Mouse (Mus musculus) E14TG2a.4 (cell line): ENCODE measurements around the gene Clcn6.

Experiments used
- H3K27me3 ChIP-seq: 2 replicates; pipeline ENCODE4 v1.6.1; 2014; ENCODE audit warnings: low read length, control low read depth; ENCODE audit not compliant: insufficient read depth
- H3K36me3 ChIP-seq: 2 replicates; pipeline ENCODE4 v1.6.1; 2014; ENCODE audit warnings: low read length, control low read depth; ENCODE audit not compliant: insufficient read depth
- H3K4me1 ChIP-seq: replicated peaks from 2 replicates; pipeline ENCODE4 v1.6.1; 2014; ENCODE audit warnings: low read depth, low read length, control low read depth
- H3K4me3 ChIP-seq: replicated peaks from 2 replicates; pipeline ENCODE4 v1.5.1; 2014; ENCODE audit warnings: mild to moderate bottlenecking, low read length
- H3K9me3 ChIP-seq: 2 replicates; pipeline ENCODE4 v1.6.1; 2014; ENCODE audit warnings: low read length, control low read depth
- CTCF ChIP-seq: conservative IDR thresholded peaks from 2 replicates; pipeline ENCODE4 v1.5.1; 2014; ENCODE audit warnings: low read length
- NANOG ChIP-seq: IDR thresholded peaks from 2 replicates; pipeline ENCODE4 v1.6.1; 2014; ENCODE audit warnings: borderline replicate concordance, low read length, mixed read lengths
- POU5F1 ChIP-seq: IDR thresholded peaks from 2 replicates; pipeline ENCODE4 v1.6.1; 2014; ENCODE audit warnings: low read length, borderline replicate concordance

Gene Clcn6

DNA sequence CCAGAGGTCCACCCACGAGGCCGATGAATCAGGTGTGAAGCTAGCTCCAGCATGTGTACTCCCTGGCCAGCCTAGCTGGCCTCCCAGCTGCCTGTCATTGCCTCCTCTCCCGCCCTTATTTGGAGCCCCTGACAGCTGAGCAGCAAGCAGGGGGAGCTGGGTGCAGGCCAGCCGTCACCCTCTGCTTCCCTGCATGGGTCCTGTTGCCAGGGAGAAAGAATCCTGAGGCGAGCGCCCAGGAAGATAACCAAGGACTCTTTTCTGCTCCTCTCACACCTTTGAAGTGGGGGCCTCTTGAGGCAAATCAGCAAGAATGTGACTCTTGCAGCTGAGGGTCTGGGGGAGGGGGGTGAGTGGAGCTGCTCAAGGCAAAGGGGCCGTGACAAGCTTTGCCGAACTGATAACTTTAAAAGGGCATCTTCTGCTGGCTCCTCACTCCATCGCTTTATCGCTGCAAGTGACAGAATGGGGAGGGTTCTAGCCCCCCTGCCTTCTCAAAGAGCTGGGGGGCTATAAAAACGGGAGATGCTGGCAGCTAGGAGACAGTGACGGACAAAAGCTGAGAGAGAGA, 38.3 kb downstream of the Clcn6 start, which contains the start of gene Nppa:
Gene Nppa (plus strand): TSS at position 521 of the 571 bp plus-strand sequence.
- Histone ChIP-seq H3K27me3 (no peaks in the 10 kb centered on the region), H3K4me3 (no peak within 1 kb of the TSS), H3K9me3 (no peaks in the 10 kb centered on the region), H3K36me3 (peaks cover 41% of the 10 kb centered on the region), H3K4me1 (peaks cover 35% of the 10 kb centered on the region)
- TF ChIP-seq NANOG (no peak), POU5F1 (no peak), CTCF (no peak)

DNA sequence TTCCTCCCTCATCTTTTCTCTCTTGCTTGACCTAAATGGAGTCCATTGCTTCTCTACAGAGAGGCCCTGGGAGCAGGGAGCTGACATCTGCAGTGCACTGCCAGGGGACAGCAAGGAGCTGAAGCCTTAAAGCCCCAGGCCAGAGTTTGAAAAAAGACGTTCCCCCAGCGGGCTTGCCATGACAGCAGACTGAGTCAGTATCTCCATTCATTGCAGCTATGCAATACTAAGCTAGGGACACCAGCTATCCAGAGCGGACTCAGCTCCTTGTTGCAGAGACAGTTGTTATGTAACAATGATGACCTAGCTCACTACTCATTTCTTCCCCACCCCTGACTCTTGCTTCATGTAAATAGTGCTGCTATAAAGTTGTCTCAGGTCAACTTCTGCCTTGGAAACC, 43.3 kb downstream of the Clcn6 start:
- Histone ChIP-seq H3K27me3 (no peaks in the 10 kb centered on the region), H3K4me3 (no peak overlapping the region), H3K4me1 (peaks cover 40% of the 10 kb centered on the region), H3K36me3 (no peaks in the 10 kb centered on the region), H3K9me3 (no peaks in the 10 kb centered on the region)
- TF ChIP-seq POU5F1 (no peak), CTCF (no peak), NANOG (no peak)

DNA sequence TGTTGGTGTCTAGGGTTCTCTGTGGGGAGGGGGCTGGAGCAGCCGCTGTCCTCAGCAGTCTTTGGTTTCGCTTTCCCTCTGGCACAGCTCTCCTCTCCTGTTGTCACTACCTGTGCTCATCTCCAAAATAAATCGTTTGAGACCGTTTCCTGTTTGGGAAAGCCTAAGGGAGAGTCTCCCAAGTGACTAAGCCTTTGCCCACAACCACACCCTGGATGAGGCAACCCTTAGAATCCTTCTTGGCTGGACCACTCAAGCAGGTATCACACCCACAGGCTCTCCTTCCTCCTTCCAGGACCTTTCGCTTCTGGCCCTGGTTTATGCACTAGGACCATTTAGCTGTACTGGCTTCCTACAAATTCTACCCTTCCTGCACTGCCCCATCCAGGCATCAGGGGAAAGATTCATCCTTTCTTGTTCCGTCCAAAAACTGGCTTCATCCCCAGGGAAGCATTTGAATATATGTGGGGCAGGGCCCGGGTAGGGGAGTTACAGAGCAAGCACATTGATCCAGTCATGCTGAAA, 45.0 kb downstream of the Clcn6 start:
- Histone ChIP-seq H3K4me3 (no peak overlapping the region), H3K36me3 (no peaks in the 10 kb centered on the region)
- no peak for TF ChIP-seq POU5F1
- TF ChIP-seq CTCF, result no peak

DNA sequence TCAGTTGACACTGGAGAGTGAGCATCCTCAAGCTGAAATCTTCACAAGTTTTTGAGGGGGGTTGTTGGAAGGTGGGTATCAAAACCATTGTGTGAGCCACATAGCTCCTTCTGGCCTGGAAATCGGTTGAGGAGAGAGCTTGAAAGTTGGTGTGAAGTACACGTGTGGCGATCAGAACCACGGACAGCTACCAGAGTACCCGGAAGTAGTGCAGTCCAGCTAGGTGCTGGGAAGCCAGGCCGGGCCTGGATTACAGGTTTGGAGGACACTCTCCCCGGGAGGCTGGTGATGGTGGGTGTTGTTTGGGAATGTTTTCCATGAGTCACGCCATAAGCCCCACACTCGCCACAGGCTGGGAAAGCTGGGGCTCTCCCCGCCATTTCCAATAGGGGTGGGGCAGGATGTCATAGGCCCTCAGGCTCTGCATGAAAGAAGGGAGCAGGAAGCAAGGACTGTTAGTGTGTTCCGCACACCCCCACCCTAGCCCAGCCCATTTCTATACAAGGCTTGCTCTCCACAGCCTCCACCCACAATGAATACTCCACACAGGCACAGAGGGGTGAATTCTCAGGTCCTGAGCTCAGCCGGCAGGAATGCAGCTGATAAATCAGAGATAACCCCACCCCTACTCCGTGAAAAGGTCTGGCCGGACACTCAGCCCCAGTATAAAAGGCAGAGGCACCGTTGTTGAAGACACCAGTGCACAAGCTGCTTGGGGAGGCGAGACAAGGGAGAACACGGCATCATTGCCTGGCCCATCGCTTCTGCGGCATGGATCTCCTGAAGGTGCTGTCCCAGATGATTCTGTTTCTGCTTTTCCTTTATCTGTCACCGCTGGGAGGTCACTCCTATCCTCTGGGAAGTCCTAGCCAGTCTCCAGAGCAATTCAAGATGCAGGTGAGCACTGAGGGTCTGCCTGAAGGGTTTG, 53.2 kb downstream of the Clcn6 start, which contains the start of gene Nppb:
Gene Nppb (plus strand): TSS at position 584 of the 928 bp plus-strand sequence.
- H3K36me3 ChIP-seq, result no peaks in the 10 kb centered on the region
- TF ChIP-seq NANOG, result no peak
- no peak for TF ChIP-seq CTCF
- no peak for TF ChIP-seq POU5F1
- peak within 1 kb of the TSS; percentile 50 for H3K4me3 ChIP-seq
- H3K4me1 ChIP-seq, result peaks cover 27% of the 10 kb centered on the region
- H3K27me3 ChIP-seq, result no peaks in the 10 kb centered on the region
- H3K9me3 ChIP-seq, result no peaks in the 10 kb centered on the region

More for the DNA sequence above, 45.0 kb downstream of the Clcn6 start:
- Histone ChIP-seq H3K27me3 (no peaks in the 10 kb centered on the region), H3K9me3 (no peaks in the 10 kb centered on the region), H3K4me1 (peaks cover 27% of the 10 kb centered on the region)

GRCm38 (mm10) chr4:147979441-147979860, 59.2 kb downstream of the Clcn6 start:
- H3K4me3 ChIP-seq, result no peak overlapping the region
- H3K9me3 ChIP-seq, result 0 out of 2 replicates have a peak, but pooled peaks cover 3% of the 10 kb centered on the region
- TF ChIP-seq CTCF, result no peak
- TF ChIP-seq NANOG, result no peak
- TF ChIP-seq POU5F1, result no peak
- H3K27me3 ChIP-seq, result no peaks in the 10 kb centered on the region
- no peaks in the 10 kb centered on the region for H3K36me3 ChIP-seq
- H3K4me1 ChIP-seq, result no peaks in the 10 kb centered on the region

DNA sequence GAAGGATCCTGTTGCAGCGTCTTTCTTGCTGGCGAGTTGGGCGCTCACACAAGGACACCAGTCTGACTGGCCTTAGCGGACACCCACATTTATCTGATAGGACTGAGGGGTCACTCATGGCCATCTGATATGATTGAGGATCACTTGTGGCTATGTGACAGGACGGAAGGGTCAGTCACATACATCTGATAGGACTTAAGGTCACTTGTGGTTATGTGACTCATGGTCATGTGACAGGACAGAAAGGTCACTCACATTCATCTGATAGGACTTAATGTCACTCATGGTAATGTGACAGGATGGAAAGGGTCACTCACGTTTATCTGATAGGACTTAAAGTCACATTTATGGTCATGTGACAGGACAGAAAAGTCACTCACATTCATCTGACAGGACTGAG, 60.2 kb downstream of the Clcn6 start:
- no peaks in the 10 kb centered on the region for H3K36me3 ChIP-seq
- no peaks in the 10 kb centered on the region for H3K4me1 ChIP-seq
- H3K27me3 ChIP-seq, result no peaks in the 10 kb centered on the region
- 0 out of 2 replicates have a peak, but pooled peaks cover 3% of the 10 kb centered on the region for H3K9me3 ChIP-seq
- TF ChIP-seq NANOG (no peak), POU5F1 (no peak), CTCF (no peak)
- no peak overlapping the region for H3K4me3 ChIP-seq

- no peaks in the 10 kb centered on the region for H3K4me1 ChIP-seq
- TF ChIP-seq CTCF, result no peak
- no peak for TF ChIP-seq NANOG
- TF ChIP-seq POU5F1, result no peak
- no peaks in the 10 kb centered on the region for H3K36me3 ChIP-seq
- no peaks in the 10 kb centered on the region for H3K27me3 ChIP-seq
- 0 out of 2 replicates have a peak, but pooled peaks cover 3% of the 10 kb centered on the region for H3K9me3 ChIP-seq
- H3K4me3 ChIP-seq, result no peak overlapping the region
Measured at GRCm38 (mm10) chr4:147977726-147978125, 60.9 kb downstream of the Clcn6 start.

DNA sequence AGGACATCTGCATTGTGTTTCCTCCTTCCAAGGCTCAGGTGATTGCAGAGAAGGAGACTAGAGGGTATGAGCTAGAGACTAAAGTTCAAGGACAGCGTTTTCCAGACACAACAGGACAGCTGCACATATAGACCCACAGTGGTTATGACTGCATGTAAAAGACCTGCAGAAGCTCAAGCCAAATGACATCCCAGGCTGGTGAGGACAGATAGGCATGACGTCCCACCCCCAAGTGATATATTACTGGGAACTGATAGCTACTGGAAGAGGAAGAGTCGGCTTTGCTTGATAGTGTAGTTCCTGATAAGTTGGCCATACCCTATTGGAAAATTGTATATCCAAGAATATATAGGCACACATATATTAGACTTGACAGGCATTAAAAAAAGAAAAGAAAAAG, 62.4 kb downstream of the Clcn6 start:
- no peaks in the 10 kb centered on the region for H3K36me3 ChIP-seq
- H3K27me3 ChIP-seq, result no peaks in the 10 kb centered on the region
- H3K4me1 ChIP-seq, result no peaks in the 10 kb centered on the region
- 0 out of 2 replicates have a peak, but pooled peaks cover 3% of the 10 kb centered on the region for H3K9me3 ChIP-seq
- TF ChIP-seq CTCF (no peak), POU5F1 (no peak)
- H3K4me3 ChIP-seq, result no peak overlapping the region
